Mouse (Mus musculus) left cerebral cortex, postnatal 25 days (tissue): ENCODE results near the gene Gm13698. TPM values are rescaled to one million over a fixed set of nuclear protein-coding genes. Genes with fewer than 3 reads are reported as not detected.
"Not testable (repeated sequence)": the region's sequence is repeated elsewhere in the genome, so short reads cannot be mapped to it uniquely, and the experiment has no call there.

Experiments
- DNase-seq, 2 experiments: peaks; one replicate each; pipeline ENCODE4 v3.0.0; 2022; ENCODE audit warnings: low spot score in 2 of 2, mixed read lengths in 1 of 2
- intact Hi-C: fragments of 180-260 bp; cut with DNase I; formaldehyde crosslinking; loops from one replicate; pipeline ENCODE4 v1.15.1; 2025
- total RNA-seq, 2 experiments: library from RNA; stranded (reverse); gene quantifications; 2 replicates each; pipeline ENCODE4 v1.2.3; 2021

Gm13698 gene
- total RNA-seq = 1 to 10 TPM; 1.4 to 1.6 TPM

- intact Hi-C loops, DNase-seq: not testable (repeated sequence)
Measured at GRCm38 (mm10) chr2:83955393-83955792, at the start of gene Gm13698. Gene Gm13698 (plus strand): TSS chr2:83955693.

- no peak for DNase-seq
Measured at GRCm38 (mm10) chr2:83929478-83930088, 25.9 kb upstream of the Gm13698 start.

GRCm38 (mm10) chr2:83940931-83941361 is 14.5 kb upstream of the Gm13698 start, which contains the start of gene Zswim2:
Gene Zswim2 (minus strand): TSS chr2:83941228.
- DNase-seq = peak; percentile 93 to 96
- intact Hi-C loops = no loop called here

More at GRCm38 (mm10) chr2:83929478-83930088, 25.9 kb upstream of the Gm13698 start:
- intact Hi-C loops = no loop called here

- intact Hi-C loops = no loop called here
- no peak for DNase-seq
Measured at GRCm38 (mm10) chr2:83941378-83941777, 14.1 kb upstream of the Gm13698 start.

GRCm38 (mm10) chr2:83941792-83942191 is 13.7 kb upstream of the Gm13698 start:
- intact Hi-C loops = no loop called here
- DNase-seq = no peak

- DNase-seq, intact Hi-C loops: not testable (repeated sequence)
Measured at GRCm38 (mm10) chr2:83961203-83961602, 5.7 kb downstream of the Gm13698 start, which contains the start of gene Gm13693. Gene Gm13693 (plus strand): TSS chr2:83961503.

GRCm38 (mm10) chr2:83967013-83967412 is 11.5 kb downstream of the Gm13698 start, which contains the start of gene Gm13695:
Gene Gm13695 (plus strand): TSS chr2:83967313.
- DNase-seq, intact Hi-C loops: not testable (repeated sequence)

- DNase-seq, intact Hi-C loops: not testable (repeated sequence)
Measured at GRCm38 (mm10) chr2:83972823-83973222, 17.3 kb downstream of the Gm13698 start, which contains the start of gene Gm13696. Gene Gm13696 (plus strand): TSS chr2:83973123.

- intact Hi-C loops, DNase-seq: not testable (repeated sequence)
Measured at GRCm38 (mm10) chr2:83978633-83979032, 23.1 kb downstream of the Gm13698 start, which contains the start of gene Gm13694. Gene Gm13694 (plus strand): TSS chr2:83978933.

GRCm38 (mm10) chr2:83984443-83984842 is 28.9 kb downstream of the Gm13698 start, which contains the start of gene Gm13697:
Gene Gm13697 (plus strand): TSS chr2:83984743.
- intact Hi-C loops, DNase-seq: not testable (repeated sequence)

GRCm38 (mm10) chr2:83990253-83990652 is 34.8 kb downstream of the Gm13698 start, which contains the start of gene Gm13691:
Gene Gm13691 (plus strand): TSS chr2:83990553.
- DNase-seq = not testable (repeated sequence)

GRCm38 (mm10) chr2:83993639-83994255 is 38.3 kb downstream of the Gm13698 start:
- intact Hi-C loops, DNase-seq: not testable (repeated sequence)

More at GRCm38 (mm10) chr2:83990253-83990652, 34.8 kb downstream of the Gm13698 start, which contains the start of gene Gm13691:
- intact Hi-C loops = not testable (repeated sequence)

- intact Hi-C loops, DNase-seq: not testable (repeated sequence)
Measured at GRCm38 (mm10) chr2:83994526-83994925, 39.0 kb downstream of the Gm13698 start.

Other genes with a start within 250 kb of the Gm13698 start
- 100 to 1,000 TPM; 116 to 131 TPM for gene Itgav, start 231.3 kb upstream of the Gm13698 start, total RNA-seq
- gene Fam171b, start 143.1 kb upstream of the Gm13698 start, total RNA-seq = 100 to 1,000 TPM; 205 to 213 TPM
- not detected for gene Zswim2, start 14.5 kb upstream of the Gm13698 start, total RNA-seq
- gene Gm13693, start 5.8 kb downstream of the Gm13698 start, total RNA-seq = 1 to 10 TPM; 1.4 to 1.6 TPM
- gene Gm13695, start 11.6 kb downstream of the Gm13698 start, total RNA-seq = 1 to 10 TPM in 1 of 2 experiments, not detected in 1; 1.4 TPM
- 1 to 10 TPM; 1.4 to 1.6 TPM for gene Gm13696, start 17.4 kb downstream of the Gm13698 start, total RNA-seq
- gene Gm13694, start 23.2 kb downstream of the Gm13698 start, total RNA-seq = 1 to 10 TPM; 1.4 to 1.6 TPM
- gene Gm13697, start 29.1 kb downstream of the Gm13698 start, total RNA-seq = 1 to 10 TPM; 1.4 to 1.6 TPM
- gene Gm13691, start 34.9 kb downstream of the Gm13698 start, total RNA-seq = 1 to 10 TPM; 1.4 to 1.6 TPM